Mouse (Mus musculus) A20 (cell line): ENCODE data around the gene Nek6.

Experiments
- DNase-seq: peaks from one replicate; pipeline ENCODE4 v3.0.0-alpha.2; 2011; ENCODE audit warnings: low read depth, low spot score

Gene Nek6

DNA sequence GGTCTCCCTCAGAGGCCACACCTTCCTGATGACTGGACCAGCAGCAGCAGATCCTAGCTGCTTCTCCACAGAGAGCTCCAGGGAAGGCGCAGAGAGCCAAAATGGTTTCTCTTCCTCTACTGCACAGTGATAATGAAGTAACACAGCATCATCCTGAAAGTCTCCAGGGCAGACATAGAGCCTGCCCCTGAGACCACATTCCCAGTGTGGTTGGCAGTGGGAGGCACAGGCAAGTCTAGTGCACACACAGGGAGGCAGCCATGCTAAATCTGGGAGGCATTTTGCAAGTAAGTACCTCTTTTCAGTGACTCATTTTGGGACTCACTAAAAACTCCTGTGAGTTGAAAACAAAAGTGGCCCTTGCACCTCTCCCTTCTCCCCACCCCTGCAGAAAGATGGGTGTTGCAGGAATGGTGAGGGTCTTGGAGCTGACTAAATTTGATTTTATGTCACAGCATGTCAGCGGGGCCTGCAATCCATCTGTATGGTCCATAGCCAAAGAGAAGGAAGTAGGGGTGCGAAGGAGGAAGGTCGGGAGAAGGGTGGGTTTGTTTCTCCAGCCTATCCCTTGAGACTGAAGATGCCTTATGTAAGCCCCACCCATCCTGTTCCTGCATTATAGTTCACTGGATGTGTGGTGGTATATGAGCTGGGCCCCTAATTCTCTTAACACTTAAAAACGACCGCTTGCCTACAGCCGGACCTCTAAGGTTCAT, 2.3 kb upstream of the Nek6 start:
- DNase-seq = no peak

DNA sequence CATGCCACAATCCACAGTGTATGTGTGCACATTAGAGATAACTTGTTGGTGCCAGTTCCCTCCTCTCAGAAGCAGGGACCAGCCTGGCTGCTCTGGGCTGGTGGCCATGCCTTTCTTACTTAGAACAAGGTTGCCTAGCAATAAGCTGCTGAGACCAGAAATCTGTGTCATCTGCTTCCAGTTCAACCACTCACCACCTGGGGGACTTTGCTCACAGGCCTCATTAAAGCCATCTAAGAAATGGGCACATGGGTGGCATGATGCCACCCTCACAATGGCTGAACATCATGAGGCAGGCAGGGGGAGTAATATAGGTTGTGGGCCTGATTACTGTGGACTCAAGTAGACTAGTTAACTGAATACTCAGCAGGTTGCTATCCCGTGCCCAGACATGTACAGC, 1.3 kb upstream of the Nek6 start:
- DNase-seq = peak; percentile 33

DNA sequence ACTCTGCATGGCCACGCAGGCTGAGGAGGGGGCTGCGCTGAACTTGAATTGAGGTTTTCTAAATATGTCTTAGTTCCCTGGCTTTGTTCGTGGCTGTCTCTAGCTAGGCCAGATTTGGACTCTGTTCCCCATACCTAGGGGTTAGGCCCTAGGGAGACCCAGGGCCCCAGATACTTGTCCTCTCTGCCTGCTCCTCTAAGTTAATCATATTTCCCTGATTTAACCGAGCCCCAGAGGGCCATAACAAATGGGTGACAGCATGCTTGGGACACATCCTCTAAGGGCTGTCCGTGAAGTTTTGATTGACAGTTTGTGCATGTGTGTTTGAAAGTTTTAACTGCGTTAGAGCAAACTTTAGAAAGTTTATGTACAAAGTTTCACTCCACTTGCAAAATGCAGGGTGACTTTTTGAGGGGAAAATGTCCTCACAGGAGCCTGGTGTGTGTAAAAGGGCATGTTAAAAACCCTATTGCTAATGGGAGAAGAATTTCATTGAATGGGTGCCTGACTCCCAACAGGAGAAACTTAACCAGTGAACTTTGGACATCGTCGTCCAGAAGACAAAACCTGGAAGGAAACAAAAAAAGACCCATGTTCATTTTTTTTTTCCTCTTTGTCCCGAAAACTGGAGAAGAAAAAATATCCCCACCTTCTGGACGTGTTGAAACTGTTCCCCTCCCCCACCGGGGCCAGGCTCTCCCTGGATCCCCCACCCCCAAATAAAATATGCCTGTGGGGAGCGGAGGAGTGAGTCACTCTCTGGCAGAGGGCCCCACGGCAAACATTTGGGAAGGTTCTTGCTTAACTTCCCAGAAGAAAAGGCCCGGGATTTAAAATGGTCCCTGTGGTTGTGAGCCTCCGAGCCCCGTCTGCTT, 1.1 kb downstream of the Nek6 start:
- peak; percentile 68 for DNase-seq

DNA sequence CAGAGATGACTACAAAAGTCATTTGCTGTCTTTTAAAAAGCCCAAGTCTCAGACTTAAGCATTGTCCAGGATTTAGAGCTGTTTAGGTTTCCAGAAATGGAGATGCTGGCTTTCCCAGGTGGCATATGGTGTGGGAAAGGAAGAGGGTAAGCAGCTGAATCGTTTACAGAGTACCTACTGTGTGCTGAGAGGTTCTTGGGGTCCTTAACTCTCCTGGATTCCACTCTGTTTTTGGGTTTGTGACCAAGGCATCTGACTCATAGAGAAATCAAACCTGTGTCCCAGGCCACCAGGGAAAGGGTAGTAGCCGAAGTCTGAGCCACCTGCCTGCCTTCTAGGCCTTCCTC, 1.7 kb downstream of the Nek6 start:
- peak; percentile 38 for DNase-seq

DNA sequence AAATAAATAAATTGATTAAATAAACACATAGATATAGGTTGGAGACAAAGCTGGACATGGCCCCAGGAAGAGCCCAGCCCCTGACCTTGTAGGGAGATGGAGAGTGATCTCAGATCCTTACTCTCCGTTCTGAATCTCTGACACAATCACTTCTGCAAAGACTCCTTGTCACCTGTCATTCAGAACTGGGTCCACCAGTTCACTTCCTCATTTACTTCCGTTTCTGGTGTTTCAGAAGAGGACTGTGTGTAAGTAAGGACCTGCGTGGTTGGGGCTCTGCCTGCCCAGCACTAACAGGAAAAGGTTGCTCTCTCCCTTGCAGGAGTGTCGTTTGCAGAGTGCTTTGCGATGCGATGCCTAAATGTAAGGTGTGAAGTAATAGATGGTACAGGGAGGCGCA, 3.0 kb downstream of the Nek6 start:
- peak; percentile 87 for DNase-seq

DNA sequence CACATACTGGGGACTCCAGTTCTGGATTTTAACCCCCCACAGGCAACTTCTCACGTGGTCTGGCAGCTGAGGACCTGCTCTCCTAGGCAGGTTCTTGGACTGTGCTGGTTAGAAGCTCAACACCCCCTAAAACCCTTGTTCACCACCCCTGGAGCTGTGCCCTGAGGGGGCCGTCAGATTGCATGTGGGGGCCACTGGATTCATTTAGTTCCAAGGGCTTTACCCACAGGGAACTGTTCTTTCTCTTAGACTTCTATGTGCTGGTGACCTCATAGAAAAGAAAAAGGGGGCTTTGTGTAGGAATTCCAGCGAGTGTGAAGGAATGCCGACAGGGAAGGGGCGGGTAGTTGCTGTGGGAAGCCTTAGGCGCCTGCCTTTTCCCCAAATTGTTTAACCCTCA, 4.0 kb downstream of the Nek6 start:
- no peak for DNase-seq

DNA sequence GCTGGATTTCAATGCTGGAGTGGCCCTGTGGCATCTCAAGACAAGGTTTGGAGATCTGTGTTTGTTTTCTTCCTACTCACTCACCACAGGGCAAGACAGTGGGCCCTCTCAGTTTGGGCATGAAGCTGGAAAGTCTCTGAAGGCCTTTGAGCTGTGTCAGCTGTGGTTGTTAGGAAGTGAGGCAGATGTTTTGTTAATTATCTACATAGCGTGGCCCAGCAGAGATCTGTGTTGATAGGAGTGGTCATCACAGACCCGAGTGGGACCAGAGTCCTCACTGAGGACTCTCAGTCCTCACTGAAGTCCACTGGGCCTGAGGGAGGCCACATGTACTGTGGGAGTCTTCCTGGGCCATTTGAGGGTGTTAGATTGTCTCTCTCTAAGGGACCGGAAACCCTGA, 5.0 kb downstream of the Nek6 start:
- DNase-seq = no peak

DNA sequence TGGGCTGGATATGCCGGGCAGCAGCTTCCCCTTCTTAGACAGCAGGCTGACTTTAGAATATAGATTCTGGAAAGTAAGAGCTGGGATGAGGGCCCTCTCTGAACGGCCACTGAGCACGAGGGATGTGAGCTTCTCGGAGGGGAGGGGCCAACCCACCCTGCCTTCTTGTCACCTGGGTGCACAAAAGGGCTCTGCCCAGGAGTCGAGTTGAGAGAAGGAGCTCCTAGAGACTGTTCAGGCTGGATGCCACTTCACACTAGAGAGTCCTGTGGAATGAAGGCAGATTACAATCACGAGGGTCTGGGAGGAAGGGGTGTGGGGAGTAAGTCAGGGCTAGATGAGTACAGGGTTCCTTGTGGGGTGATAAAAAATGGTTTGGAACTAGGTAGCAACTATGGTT, 5.6 kb downstream of the Nek6 start:
- no peak for DNase-seq

DNA sequence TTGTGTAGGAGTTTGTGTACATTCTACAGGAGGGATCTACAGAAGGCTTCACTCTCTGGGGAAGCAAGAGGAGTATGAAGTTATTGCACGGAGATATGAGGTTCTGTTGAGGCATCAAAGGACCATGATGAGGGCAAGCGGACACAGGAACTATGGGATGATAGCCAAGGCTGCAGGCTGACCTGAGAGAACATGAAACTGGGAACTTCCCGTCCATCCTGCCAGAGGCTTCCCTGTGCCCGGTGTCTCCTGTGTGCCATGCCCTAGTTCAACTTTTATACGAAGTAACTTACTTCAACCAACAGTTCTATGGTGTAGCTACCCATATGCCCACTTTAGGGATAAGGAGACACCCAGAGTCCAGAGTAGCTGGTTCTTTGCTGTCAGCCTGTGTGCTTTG, 7.3 kb downstream of the Nek6 start:
- no peak for DNase-seq

DNA sequence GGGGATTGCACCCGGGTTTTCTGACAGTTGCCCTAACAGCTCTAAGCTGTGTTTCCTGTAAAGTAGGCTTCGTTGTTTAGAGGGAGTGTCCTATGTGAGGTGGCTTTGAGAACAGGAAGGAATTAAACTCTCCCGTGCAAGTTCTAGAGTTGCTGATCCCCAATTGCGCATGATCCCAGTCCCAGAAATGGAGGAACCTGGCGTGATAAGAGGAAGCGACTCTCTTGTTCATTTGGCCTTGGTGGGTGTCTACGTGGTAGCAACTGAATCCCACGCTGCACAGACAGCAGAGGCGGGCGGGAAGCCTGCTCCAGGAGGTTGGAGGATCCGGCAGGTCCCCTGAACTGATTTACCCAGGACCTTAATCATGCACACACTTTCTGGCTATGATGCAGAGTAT, 8.5 kb downstream of the Nek6 start:
- no peak for DNase-seq

DNA sequence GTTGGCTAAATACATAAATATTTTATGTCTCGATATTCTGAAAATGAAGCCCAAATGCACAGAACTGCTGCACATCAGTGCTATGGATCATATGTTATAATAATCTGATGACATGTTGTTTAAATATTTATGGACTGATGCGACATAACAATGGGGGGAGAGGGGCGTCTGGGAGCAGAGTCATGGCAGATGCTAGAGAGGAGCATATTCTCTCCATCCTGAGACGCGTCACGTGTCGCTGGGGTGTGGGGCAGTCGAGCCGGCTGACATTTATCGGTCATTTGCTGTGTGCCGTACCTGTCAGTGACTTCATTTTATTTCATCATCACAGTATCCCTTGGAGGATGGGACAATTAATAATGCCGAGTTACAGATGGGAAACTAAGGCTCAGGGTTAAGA, 10.2 kb downstream of the Nek6 start:
- no peak for DNase-seq

DNA sequence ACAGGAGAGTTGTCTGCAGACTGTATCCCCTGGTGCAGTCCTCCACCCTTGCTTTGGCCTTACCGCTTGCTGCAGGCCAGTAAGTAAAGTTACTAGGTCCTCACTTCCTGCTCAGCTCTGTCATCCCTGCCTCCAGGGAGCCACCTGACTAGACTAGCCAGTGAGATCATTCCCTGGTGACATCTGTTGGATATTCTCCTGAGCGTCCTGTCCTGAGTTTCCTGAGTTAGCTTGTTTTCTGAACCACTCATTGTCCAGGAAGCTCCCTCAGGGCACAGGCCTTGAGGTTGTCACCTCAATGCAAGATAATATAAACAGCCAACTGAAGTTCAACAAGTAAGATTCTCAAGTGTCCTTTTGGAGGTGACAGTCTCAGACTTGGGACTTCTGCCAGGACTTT, 10.9 kb downstream of the Nek6 start:
- DNase-seq = no peak

DNA sequence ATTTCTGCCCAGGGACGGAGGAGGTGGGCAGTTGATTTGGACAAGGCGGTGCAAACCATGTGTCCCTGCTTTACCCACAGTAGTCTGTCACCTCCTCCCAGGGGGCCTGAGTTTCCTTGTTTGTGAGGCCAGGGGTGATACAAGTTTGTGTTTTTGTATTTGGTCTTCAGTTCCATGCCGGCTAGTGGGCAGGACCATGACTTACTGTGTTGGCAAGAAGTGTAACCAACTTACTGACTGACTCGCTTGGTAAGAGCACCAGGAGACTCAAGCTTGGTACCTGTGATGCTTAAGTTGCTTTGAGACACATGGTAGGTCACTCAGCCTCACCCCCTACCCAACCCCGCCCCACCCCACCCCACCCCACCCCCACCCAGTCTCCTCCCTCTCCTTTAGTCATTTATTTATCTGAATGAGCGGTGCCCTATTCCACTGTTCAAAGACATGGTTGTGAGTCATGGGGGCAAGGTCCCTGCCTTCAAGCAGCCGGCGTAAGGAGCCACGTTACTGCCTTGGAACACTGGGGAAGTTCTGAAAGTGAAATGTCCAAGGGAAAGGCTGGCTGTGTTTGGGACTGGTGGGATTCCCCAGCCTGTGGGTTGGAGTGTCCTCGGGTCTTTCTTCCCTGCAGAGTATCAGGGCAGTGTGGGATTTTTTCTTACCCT, 12.5 kb downstream of the Nek6 start:
- no peak for DNase-seq

DNA sequence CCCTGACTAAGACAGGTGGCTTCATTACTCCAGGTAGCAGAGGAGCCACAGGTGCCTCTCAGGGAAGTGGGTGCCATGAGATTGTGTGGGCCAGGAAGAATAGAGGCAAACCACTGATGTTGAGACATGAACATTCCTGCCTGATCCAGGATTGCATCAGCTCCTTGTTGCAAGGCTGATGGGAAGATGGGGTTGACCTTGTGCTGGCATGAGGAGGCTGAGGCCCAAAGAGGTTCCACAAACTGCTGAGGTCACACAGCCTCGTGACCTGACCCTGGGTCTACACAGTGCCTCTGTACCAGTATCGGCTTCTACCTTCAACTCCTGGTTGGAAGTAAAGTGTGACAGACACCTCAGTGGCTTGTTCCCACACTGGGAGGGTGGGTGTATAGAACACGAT, 13.6 kb downstream of the Nek6 start:
- DNase-seq = no peak

DNA sequence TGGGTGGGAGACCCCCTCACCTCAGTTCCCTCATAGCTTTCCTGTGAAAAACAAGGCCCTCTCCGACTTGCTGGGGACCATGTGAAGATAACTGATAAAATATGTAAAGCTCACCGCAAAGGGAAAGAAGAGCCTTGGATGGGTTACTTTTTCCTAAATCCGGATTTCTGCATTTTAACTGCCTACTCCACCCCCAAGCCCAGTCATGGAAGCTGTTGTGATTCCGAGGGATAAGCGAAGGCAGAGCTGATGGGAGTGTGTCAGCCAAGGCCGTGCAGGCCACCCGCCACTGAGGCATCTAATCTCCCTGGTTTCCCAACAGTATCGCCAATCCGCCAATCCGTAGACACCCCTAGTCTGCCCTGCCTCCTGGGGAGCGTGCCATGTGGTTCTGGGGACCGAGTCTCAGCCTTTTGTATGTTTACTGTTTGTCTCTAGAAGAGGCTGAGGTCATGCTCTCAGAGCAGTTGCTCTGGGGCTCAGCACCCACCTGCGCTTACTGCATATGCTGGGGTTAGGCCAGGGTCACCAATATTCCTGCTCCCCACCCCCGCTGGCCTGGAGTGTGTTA, 18.2 kb downstream of the Nek6 start:
- DNase-seq = no peak

DNA sequence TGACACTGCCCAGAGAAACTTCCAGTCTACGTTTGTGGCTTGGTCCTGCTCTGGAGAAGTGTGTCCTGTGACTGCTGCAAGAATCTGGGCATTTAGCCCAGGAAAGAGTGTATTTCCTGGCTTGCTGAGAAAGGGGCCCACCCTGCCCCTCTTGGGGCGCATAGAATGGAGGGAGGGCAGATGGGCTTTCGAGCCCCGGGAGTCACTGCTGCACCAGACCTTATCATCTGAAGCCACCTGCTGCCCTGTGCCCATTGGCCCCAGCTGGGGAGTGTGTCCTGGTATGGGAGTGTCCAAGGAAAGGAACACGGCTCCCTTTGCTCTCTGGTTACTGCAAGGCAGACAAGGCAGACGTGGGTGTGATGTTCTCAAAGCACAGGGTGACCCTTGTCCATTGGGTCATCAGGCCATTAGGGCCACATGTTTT, 19.5 kb downstream of the Nek6 start:
- DNase-seq = no peak

DNA sequence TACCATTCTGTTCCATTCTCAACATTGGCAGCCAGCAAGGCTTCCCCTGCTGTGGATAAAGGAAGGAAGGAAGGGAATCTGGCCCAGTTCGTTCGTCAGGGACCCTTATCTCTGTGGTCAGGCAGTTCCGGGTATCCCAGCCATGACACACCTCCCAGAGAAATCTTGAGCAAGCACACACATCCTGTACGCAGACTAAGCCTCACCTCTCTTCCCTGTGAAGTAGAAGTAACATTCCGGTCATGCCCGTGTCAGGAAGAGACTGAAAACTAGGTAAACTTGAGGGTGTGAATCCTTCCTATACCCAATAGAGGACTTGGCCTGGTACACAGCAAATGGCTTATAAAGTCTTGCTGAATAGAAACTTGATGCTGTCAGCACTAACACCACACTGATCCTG, 21.9 kb downstream of the Nek6 start:
- DNase-seq = no peak

DNA sequence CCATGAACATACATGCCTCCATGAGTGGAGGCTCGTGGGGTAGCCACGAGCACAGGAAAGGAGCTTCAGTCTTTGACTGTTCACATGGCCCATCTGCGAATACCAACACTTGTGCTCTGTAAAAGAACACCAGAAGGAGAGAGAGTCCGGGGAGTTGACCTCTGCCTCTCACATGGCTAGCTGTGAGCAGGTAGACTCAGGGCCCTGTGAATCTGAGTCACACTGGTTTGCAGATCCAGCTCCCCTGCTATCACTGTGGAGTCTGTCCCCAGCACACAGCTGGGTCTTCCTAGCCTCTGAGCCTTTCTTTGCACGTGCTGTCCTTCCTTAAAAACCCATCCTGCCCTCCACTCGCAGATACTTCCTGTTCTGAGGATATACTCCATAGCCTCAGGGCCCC, 22.3 kb downstream of the Nek6 start:
- DNase-seq = no peak

DNA sequence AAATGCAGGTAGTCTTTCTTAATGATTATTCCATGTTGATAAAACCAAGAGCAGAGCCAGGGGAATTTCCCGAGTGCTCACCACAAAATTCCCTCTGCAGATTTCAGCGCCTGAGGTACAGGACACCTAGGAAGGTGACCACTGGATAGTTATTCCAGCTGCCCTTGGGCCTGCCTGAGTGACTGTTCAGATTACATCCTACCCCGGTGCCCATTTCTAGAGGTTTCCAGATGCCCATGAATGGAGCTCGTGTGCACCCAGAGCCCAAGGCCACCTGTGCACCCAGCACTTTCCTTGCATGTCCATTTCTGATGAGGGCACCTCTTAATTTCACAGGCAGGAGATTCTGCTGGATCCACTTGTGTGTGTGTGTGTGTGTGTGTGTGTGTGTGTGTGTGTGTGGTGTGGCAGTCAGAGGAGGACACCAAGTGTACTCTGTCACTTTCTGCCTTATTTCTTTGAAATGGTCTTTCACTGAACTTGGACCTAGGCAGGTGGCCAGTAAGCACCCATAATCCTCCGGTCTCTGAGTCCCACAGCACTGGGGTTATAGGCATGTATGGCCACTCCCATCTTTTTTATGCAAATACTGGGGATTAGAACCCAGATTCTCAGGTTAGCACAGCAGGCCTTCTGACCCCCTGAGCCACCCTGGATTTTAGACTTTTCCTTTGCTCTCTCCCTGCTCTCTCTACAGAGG, 22.9 kb downstream of the Nek6 start:
- DNase-seq = no peak

DNA sequence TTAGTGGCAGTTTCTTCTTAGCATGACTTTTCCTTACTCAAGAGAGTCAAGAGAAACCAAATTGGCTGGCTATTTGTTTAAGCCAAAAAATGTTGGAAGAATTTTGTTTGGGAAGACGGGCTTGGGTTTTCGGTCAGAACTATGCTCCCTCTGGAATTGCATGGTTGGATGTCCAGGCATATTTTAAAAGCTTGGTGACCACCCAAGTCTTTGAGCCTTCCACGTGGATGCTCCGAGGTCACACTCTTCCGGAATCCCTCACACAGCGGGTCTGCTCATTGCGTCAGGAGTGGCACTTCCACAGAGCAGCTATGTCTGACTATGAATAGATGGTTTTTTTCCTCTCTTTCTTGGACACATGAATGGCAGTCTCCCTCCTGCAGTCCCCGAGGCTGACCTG, 23.6 kb downstream of the Nek6 start:
- DNase-seq = no peak

DNA sequence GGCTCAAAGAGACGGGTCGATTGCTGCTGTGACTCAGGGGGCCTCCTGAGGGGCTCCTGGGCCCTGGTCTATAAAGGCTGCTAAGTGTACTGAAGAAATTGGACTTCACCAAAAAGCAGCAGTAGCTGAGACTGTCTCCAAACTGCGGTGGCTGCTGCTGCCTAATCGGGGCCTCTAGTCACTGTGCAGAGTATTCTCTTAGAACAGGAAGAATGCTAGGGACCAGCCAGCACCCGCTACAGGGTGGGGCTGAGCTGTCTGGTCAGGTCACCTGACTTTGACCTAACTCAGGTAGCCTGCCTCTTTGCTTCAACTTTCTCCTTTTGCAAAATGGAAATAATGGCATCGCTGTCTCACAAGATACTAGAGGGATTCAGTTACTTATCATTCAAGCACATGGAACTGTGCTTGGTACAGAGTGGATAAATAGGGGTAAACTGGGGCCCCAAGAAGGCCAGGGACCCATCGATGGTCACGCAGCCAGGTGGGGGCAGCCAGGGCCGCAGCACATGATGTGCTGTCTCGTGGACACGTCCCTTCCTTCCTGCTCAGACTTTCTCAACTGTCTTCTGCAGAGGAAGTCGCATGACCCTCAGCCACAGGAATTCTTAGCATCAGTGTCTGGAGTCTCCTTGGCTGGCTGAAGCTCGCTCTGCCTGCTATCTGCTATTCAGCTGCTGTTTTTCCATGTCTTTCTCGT, 24.2 kb downstream of the Nek6 start:
- DNase-seq = no peak
